Mouse (Mus musculus): ENCODE measurements at regions not wholly inside any gene's neighbourhood (a gene's known extent, or its start where the extent isn't known, plus 50 kb on each side); places are given as distances from the start of the nearest gene placed in this dataset.

- Histone ChIP-seq H3K27me3 (no peaks in the 10 kb centered on the region), H3K4me1 (0 out of 2 replicates have a peak, but pooled peaks cover 5% of the 10 kb centered on the region), H3K27ac (no peak overlapping the region), H3K4me3 (replicated peaks) (no peak overlapping the region), H3K9ac (no peak overlapping the region), H3K4me2 (no peak overlapping the region), H3K9me3 (no peaks in the 10 kb centered on the region), H3K36me3 (replicated peaks) (no peaks in the 10 kb centered on the region)
- WGBS = 44% methylated on average over 12 of the region's 12 CpGs
- ATAC-seq (ENCODE audit: low FRiP score) = peak; percentile 87
Observed at GRCm38 (mm10) chr2:106256012-106256411, 252.7 kb upstream of the Dnajc24 start.

- no peaks in the 10 kb centered on the region for H3K27me3 ChIP-seq
- 76% methylated on average over 4 of the region's 4 CpGs for WGBS
- H3K9ac ChIP-seq = no peak overlapping the region
- ATAC-seq (ENCODE audit: low FRiP score) = no peak
- no peak overlapping the region for H3K27ac ChIP-seq
- H3K4me3 ChIP-seq (replicated peaks) = no peak overlapping the region
- no peaks in the 10 kb centered on the region for H3K36me3 ChIP-seq (replicated peaks)
- H3K9me3 ChIP-seq = no peaks in the 10 kb centered on the region
- no peak overlapping the region for H3K4me2 ChIP-seq
- H3K4me1 ChIP-seq = no peaks in the 10 kb centered on the region
Observed at GRCm38 (mm10) chr2:106234358-106234757, 231.0 kb upstream of the Dnajc24 start.

- no peaks in the 10 kb centered on the region for H3K4me1 ChIP-seq
- 89% methylated on average over 5 of the region's 5 CpGs for WGBS
- H3K27me3 ChIP-seq = no peaks in the 10 kb centered on the region
- ATAC-seq (ENCODE audit: low FRiP score) = no peak
- H3K4me3 ChIP-seq (replicated peaks) = no peak overlapping the region
- H3K36me3 ChIP-seq (replicated peaks) = no peaks in the 10 kb centered on the region
- no peak overlapping the region for H3K4me2 ChIP-seq
- H3K27ac ChIP-seq = no peak overlapping the region
- no peaks in the 10 kb centered on the region for H3K9me3 ChIP-seq
- H3K9ac ChIP-seq = no peak overlapping the region
Observed at GRCm38 (mm10) chr2:106231136-106231535, 227.8 kb upstream of the Dnajc24 start.

GRCm38 (mm10) chr2:106230021-106230420, 226.7 kb upstream of the Dnajc24 start:
- 78% methylated on average over 3 of the region's 3 CpGs for WGBS
- no peak for ATAC-seq (ENCODE audit: low FRiP score)

GRCm38 (mm10) chr2:106228249-106228648, 224.9 kb upstream of the Dnajc24 start:
- WGBS = 76% methylated on average over 1 of the region's 1 CpGs
- ATAC-seq (ENCODE audit: low FRiP score) = no peak
- H3K9me3 ChIP-seq = no peaks in the 10 kb centered on the region
- no peaks in the 10 kb centered on the region for H3K27me3 ChIP-seq
- no peaks in the 10 kb centered on the region for H3K36me3 ChIP-seq (replicated peaks)
- no peak overlapping the region for H3K27ac ChIP-seq
- H3K4me2 ChIP-seq = no peak overlapping the region
- H3K4me1 ChIP-seq = no peaks in the 10 kb centered on the region
- H3K9ac ChIP-seq = no peak overlapping the region
- H3K4me3 ChIP-seq (replicated peaks) = no peak overlapping the region

More at GRCm38 (mm10) chr2:106230021-106230420, 226.7 kb upstream of the Dnajc24 start:
- Histone ChIP-seq H3K4me2 (no peak overlapping the region), H3K9me3 (no peaks in the 10 kb centered on the region), H3K9ac (no peak overlapping the region), H3K36me3 (replicated peaks) (no peaks in the 10 kb centered on the region), H3K4me1 (no peaks in the 10 kb centered on the region), H3K4me3 (replicated peaks) (no peak overlapping the region), H3K27me3 (no peaks in the 10 kb centered on the region), H3K27ac (no peak overlapping the region)

GRCm38 (mm10) chr2:106216169-106216568, 212.8 kb upstream of the Dnajc24 start:
- H3K9ac ChIP-seq = no peak overlapping the region
- WGBS = 91% methylated on average over 3 of the region's 3 CpGs
- H3K9me3 ChIP-seq = no peaks in the 10 kb centered on the region
- no peak overlapping the region for H3K4me3 ChIP-seq (replicated peaks)
- H3K27ac ChIP-seq = no peak overlapping the region
- no peak overlapping the region for H3K4me2 ChIP-seq
- no peaks in the 10 kb centered on the region for H3K36me3 ChIP-seq (replicated peaks)
- H3K4me1 ChIP-seq = no peaks in the 10 kb centered on the region
- no peak for ATAC-seq (ENCODE audit: low FRiP score)
- no peaks in the 10 kb centered on the region for H3K27me3 ChIP-seq

GRCm38 (mm10) chr2:106213740-106214139, 210.4 kb upstream of the Dnajc24 start:
- H3K9ac ChIP-seq = no peak overlapping the region
- H3K9me3 ChIP-seq = no peaks in the 10 kb centered on the region
- no peaks in the 10 kb centered on the region for H3K4me1 ChIP-seq
- no peaks in the 10 kb centered on the region for H3K36me3 ChIP-seq (replicated peaks)
- no peak overlapping the region for H3K4me3 ChIP-seq (replicated peaks)
- H3K27ac ChIP-seq = no peak overlapping the region
- peak; percentile 51 for ATAC-seq (ENCODE audit: low FRiP score)
- H3K27me3 ChIP-seq = no peaks in the 10 kb centered on the region
- WGBS = 64% methylated on average over 4 of the region's 4 CpGs
- no peak overlapping the region for H3K4me2 ChIP-seq

GRCm38 (mm10) chr2:106210773-106211172, 207.4 kb upstream of the Dnajc24 start:
- WGBS = 92% methylated on average over 1 of the region's 1 CpGs
- Histone ChIP-seq H3K36me3 (replicated peaks) (no peaks in the 10 kb centered on the region), H3K27ac (no peak overlapping the region), H3K4me2 (no peak overlapping the region), H3K27me3 (no peaks in the 10 kb centered on the region), H3K4me1 (no peaks in the 10 kb centered on the region), H3K4me3 (replicated peaks) (no peak overlapping the region), H3K9ac (no peak overlapping the region), H3K9me3 (no peaks in the 10 kb centered on the region)
- no peak for ATAC-seq (ENCODE audit: low FRiP score)

GRCm38 (mm10) chr2:106208767-106209250, 205.5 kb upstream of the Dnajc24 start:
- no peaks in the 10 kb centered on the region for H3K36me3 ChIP-seq (replicated peaks)
- no peak overlapping the region for H3K27ac ChIP-seq
- no peaks in the 10 kb centered on the region for H3K4me1 ChIP-seq
- ATAC-seq (ENCODE audit: low FRiP score) = no peak
- no peak overlapping the region for H3K4me3 ChIP-seq (replicated peaks)
- no peaks in the 10 kb centered on the region for H3K9me3 ChIP-seq
- no peaks in the 10 kb centered on the region for H3K27me3 ChIP-seq
- no peak overlapping the region for H3K4me2 ChIP-seq
- 79% methylated on average over 4 of the region's 4 CpGs for WGBS
- H3K9ac ChIP-seq = no peak overlapping the region

- Histone ChIP-seq H3K27ac (no peak overlapping the region), H3K9ac (no peak overlapping the region), H3K27me3 (no peaks in the 10 kb centered on the region), H3K4me2 (no peak overlapping the region), H3K9me3 (peaks cover 4% of the 10 kb centered on the region; the same call in 1 of the 2 replicates), H3K36me3 (replicated peaks) (no peaks in the 10 kb centered on the region), H3K4me3 (replicated peaks) (no peak overlapping the region), H3K4me1 (peaks cover 5% of the 10 kb centered on the region)
- 89% methylated on average over 2 of the region's 2 CpGs for WGBS
- ATAC-seq (ENCODE audit: low FRiP score) = no peak
Observed at GRCm38 (mm10) chr2:106200130-106200529, 196.8 kb upstream of the Dnajc24 start.

GRCm38 (mm10) chr2:106195170-106195569, 191.8 kb upstream of the Dnajc24 start:
- peak overlapping the region; percentile 32 for H3K4me3 ChIP-seq (replicated peaks)
- peaks cover 32% of the 10 kb centered on the region for H3K4me1 ChIP-seq
- under 1% methylated on average over 6 of the region's 7 CpGs for WGBS
- H3K27ac ChIP-seq = no peak overlapping the region
- H3K27me3 ChIP-seq = peaks cover 6% of the 10 kb centered on the region; the same call in 1 of the 2 replicates
- peak; percentile 64 for ATAC-seq (ENCODE audit: low FRiP score)
- H3K4me2 ChIP-seq = peak overlapping the region; percentile 68
- 0 out of 2 replicates have a peak overlapping the region, but pooled peaks have one; percentile 18 for H3K9ac ChIP-seq
- H3K36me3 ChIP-seq (replicated peaks) = no peaks in the 10 kb centered on the region
- peaks cover 2% of the 10 kb centered on the region; the same call in 1 of the 2 replicates for H3K9me3 ChIP-seq

GRCm38 (mm10) chr2:106194369-106195023, 191.1 kb upstream of the Dnajc24 start:
- Histone ChIP-seq H3K4me3 (replicated peaks) (peak overlapping the region; percentile 32), H3K36me3 (replicated peaks) (no peaks in the 10 kb centered on the region), H3K9ac (peak overlapping the region; percentile 44; the same call in 1 of the 2 replicates), H3K4me1 (peaks cover 36% of the 10 kb centered on the region), H3K9me3 (no peaks in the 10 kb centered on the region), H3K27me3 (peaks cover 6% of the 10 kb centered on the region; the same call in 1 of the 2 replicates), H3K4me2 (peak overlapping the region; percentile 68), H3K27ac (peak overlapping the region; percentile 70)
- ATAC-seq (ENCODE audit: low FRiP score) = peak; percentile 89
- 6% methylated on average over 14 of the region's 14 CpGs for WGBS

- H3K9ac ChIP-seq = peak overlapping the region; percentile 44; the same call in 1 of the 2 replicates
- peak overlapping the region; percentile 70 for H3K27ac ChIP-seq
- H3K36me3 ChIP-seq (replicated peaks) = no peaks in the 10 kb centered on the region
- peak overlapping the region; percentile 32 for H3K4me3 ChIP-seq (replicated peaks)
- peaks cover 36% of the 10 kb centered on the region for H3K4me1 ChIP-seq
- no peaks in the 10 kb centered on the region for H3K9me3 ChIP-seq
- H3K27me3 ChIP-seq = peaks cover 6% of the 10 kb centered on the region; the same call in 1 of the 2 replicates
- 2% methylated on average over 9 of the region's 9 CpGs for WGBS
- ATAC-seq (ENCODE audit: low FRiP score) = peak; percentile 60
- peak overlapping the region; percentile 68 for H3K4me2 ChIP-seq
Observed at GRCm38 (mm10) chr2:106193889-106194347, 190.6 kb upstream of the Dnajc24 start.
